Mouse (Mus musculus) hindbrain, embryonic 11.5 days (tissue): ENCODE data around the gene Olfr902. TPM values are rescaled to one million over a fixed set of nuclear protein-coding genes. Genes with fewer than 3 reads are reported as not detected.

Experiments used
- ATAC-seq: fragments of 200-750 bp; cut with Nextera tagmentation; 2 replicates; pipeline ENCODE4 v1.8.0; 2017; ENCODE audit warnings: mild to moderate bottlenecking, moderate TSS enrichment, moderate library complexity; ENCODE audit not compliant: low FRiP score
- DNase-seq: peaks from one replicate; pipeline ENCODE4 v3.0.0-alpha.2; 2015; ENCODE audit warnings: low spot score
- H3K27ac ChIP-seq: fragments of 300-500 bp; sonication (generic); 2 replicates; pipeline ENCODE4 v1.5.1; 2014; ENCODE audit warnings: mild to moderate bottlenecking, low read depth, low read length
- H3K27me3 ChIP-seq: fragments of 300-500 bp; sonication (generic); 2 replicates; pipeline ENCODE4 v1.6.1; 2014; ENCODE audit warnings: mild to moderate bottlenecking, low read length, moderate library complexity, mixed read lengths; ENCODE audit not compliant: control insufficient read depth, insufficient read depth
- H3K36me3 ChIP-seq: fragments of 300-500 bp; sonication (generic); 2 replicates; pipeline ENCODE4 v1.6.1; 2014; ENCODE audit warnings: mild to moderate bottlenecking, low read length, moderate library complexity, mixed read lengths; ENCODE audit not compliant: control insufficient read depth, insufficient read depth
- H3K4me1 ChIP-seq: fragments of 300-500 bp; sonication (generic); replicated peaks from 2 replicates; pipeline ENCODE4 v1.6.1; 2014; ENCODE audit warnings: low read length, mixed read lengths; ENCODE audit not compliant: control insufficient read depth, insufficient read depth
- H3K4me2 ChIP-seq: fragments of 300-500 bp; sonication (generic); replicated peaks from 2 replicates; pipeline ENCODE4 v1.6.1; 2014; ENCODE audit warnings: mild to moderate bottlenecking, low read depth, low read length
- H3K4me3 ChIP-seq: fragments of 300-500 bp; sonication (generic); 2 replicates; pipeline ENCODE4 v1.5.1; 2014; ENCODE audit warnings: low read depth, low read length
- H3K9ac ChIP-seq: fragments of 300-500 bp; sonication (generic); 2 replicates; pipeline ENCODE4 v1.6.1; 2014; ENCODE audit warnings: low read depth, low read length
- H3K9me3 ChIP-seq: fragments of 300-500 bp; sonication (generic); 2 replicates; pipeline ENCODE4 v1.6.1; 2016; ENCODE audit warnings: low read length; ENCODE audit not compliant: control insufficient read depth
- WGBS: fragments of 180-500 bp; shearing (Covaris S2); extraction: QIAGEN DNeasy Blood & Tissue Kit; methylation state at CpG from one replicate; pipeline ENCODE4 v1.1.7; 2014; 5-methylcytosine and 5-hydroxymethylcytosine counted together
- polyA plus RNA-seq: library from polyadenylated mRNA; unstranded; fragments of >200 nt; fragmentation: Nextera tagmentation; extraction: Ambion mirVana; gene quantifications from 2 replicates; pipeline ENCODE4 v1.2.1, GENCODE M21; 2014

Olfr902 gene
- polyA plus RNA-seq, 1 experiment from 2014 or later, result not detected

DNA sequence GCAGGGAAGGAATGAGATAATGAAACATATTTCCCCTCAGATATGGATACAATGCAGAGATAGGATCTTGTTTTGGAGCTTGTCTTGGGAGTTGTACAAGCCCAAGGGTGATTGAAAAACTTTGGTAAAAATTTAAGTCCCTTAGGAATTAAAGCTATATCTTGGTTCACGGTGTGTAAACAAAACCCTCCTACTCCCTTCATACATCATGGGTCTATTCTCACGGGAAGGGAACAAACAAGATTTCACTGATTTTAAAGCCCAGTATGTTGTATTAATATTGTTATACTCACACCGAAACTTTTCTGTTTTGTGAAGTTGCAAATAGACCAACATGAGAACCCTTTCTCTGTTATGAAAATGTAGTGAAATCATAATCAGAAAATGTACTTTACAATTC is 39.3 kb downstream of the Olfr902 start, which contains the start of gene Olfr906:
TSS of gene Olfr906 (plus strand) at position 301 of the 400 bp plus-strand sequence.
- WGBS, result 89% methylated on average over 3 of the region's 3 CpGs
- no peak within 1 kb of the TSS for H3K4me3 ChIP-seq
- no peak within 1 kb of the TSS for H3K27ac ChIP-seq
- no peak for DNase-seq
- ATAC-seq, result no peak
- H3K4me2 ChIP-seq, result no peak within 1 kb of the TSS
- no peak within 1 kb of the TSS for H3K9ac ChIP-seq
- no peaks in the 10 kb centered on the region for H3K4me1 ChIP-seq
- no peaks in the 10 kb centered on the region for H3K9me3 ChIP-seq
- H3K36me3 ChIP-seq, result no peaks in the 10 kb centered on the region
- H3K27me3 ChIP-seq, result no peaks in the 10 kb centered on the region

DNA sequence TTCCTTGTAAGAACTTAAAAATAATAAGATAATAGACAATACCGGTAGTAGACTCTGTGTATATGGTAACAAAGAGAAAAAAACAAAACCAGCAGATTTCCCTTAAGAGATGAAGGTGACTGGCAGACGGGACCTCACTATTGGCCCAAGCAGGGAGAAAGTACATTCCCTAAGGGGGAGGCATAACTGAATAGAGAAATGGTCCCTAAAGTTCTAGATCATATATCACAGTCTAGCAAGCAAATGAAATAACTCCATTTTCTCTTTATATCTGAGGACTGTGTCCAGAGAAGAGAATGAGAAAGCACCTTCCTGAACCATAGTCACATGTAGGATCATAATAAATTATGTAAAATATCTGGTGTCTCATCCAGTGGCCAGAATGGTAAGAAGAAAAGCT is 48.0 kb downstream of the Olfr902 start, which contains the start of gene Olfr907:
TSS of gene Olfr907 (plus strand) at position 301 of the 400 bp plus-strand sequence.
- DNase-seq (no peak), ATAC-seq (no peak)
- Histone ChIP-seq H3K4me2 (no peak within 1 kb of the TSS), H3K9me3 (no peaks in the 10 kb centered on the region), H3K36me3 (no peaks in the 10 kb centered on the region), H3K27ac (no peak within 1 kb of the TSS), H3K9ac (no peak within 1 kb of the TSS), H3K4me1 (no peaks in the 10 kb centered on the region), H3K4me3 (no peak within 1 kb of the TSS), H3K27me3 (no peaks in the 10 kb centered on the region)
- 86% methylated on average over 2 of the region's 2 CpGs for whole genome bisulfite sequencing

Other genes starting within 250 kb of the Olfr902 start
- gene Olfr893, start 239.3 kb upstream of the Olfr902 start, polyA plus RNA-seq, result not detected in 2 replicates
- not detected in 2 replicates for gene Olfr894, start 229.6 kb upstream of the Olfr902 start, polyA plus RNA-seq
- not detected in 2 replicates for gene Olfr143, start 194.9 kb upstream of the Olfr902 start, polyA plus RNA-seq
- gene Olfr895, start 179.8 kb upstream of the Olfr902 start, polyA plus RNA-seq, result not detected in 2 replicates
- not detected in 2 replicates for gene Olfr896-ps1, start 156.5 kb upstream of the Olfr902 start, polyA plus RNA-seq
- gene Olfr25, start 118.6 kb upstream of the Olfr902 start, polyA plus RNA-seq, result not detected in 2 replicates
- gene Olfr898, start 99.2 kb upstream of the Olfr902 start, polyA plus RNA-seq, result not detected in 2 replicates
- not detected in 2 replicates for gene Olfr250, start 80.8 kb upstream of the Olfr902 start, polyA plus RNA-seq
- not detected in 2 replicates for gene Olfr251, start 70.6 kb upstream of the Olfr902 start, polyA plus RNA-seq
- gene Olfr147, start 46.0 kb upstream of the Olfr902 start, polyA plus RNA-seq, result not detected in 2 replicates
- not detected in 2 replicates for gene Olfr901, start 18.2 kb upstream of the Olfr902 start, polyA plus RNA-seq
- not detected in 2 replicates for gene Olfr904, start 15.5 kb downstream of the Olfr902 start, polyA plus RNA-seq
- gene Olfr905, start 23.5 kb downstream of the Olfr902 start, polyA plus RNA-seq, result not detected in 2 replicates
- gene Olfr906, start 39.4 kb downstream of the Olfr902 start, polyA plus RNA-seq, result not detected in 2 replicates
- not detected in 2 replicates for gene Olfr907, start 48.1 kb downstream of the Olfr902 start, polyA plus RNA-seq
- gene Olfr911-ps1, start 73.9 kb downstream of the Olfr902 start, polyA plus RNA-seq, result not detected in 2 replicates
- gene Olfr910, start 90.2 kb downstream of the Olfr902 start, polyA plus RNA-seq, result not detected in 2 replicates
- not detected in 2 replicates for gene Olfr912, start 132.5 kb downstream of the Olfr902 start, polyA plus RNA-seq
- gene Olfr913, start 145.1 kb downstream of the Olfr902 start, polyA plus RNA-seq, result not detected in 2 replicates
- not detected in 2 replicates for gene Olfr914, start 157.4 kb downstream of the Olfr902 start, polyA plus RNA-seq
- gene Olfr916, start 212.2 kb downstream of the Olfr902 start, polyA plus RNA-seq, result not detected in 2 replicates
- not detected in 2 replicates for gene Olfr917, start 218.2 kb downstream of the Olfr902 start, polyA plus RNA-seq
- gene Olfr918, start 226.9 kb downstream of the Olfr902 start, polyA plus RNA-seq, result not detected in 2 replicates